Mouse (Mus musculus) macrophage (primary cell): ENCODE measurements around the gene AC161166.1. TPM values are rescaled to one million over a fixed set of nuclear protein-coding genes. Genes with fewer than 3 reads are reported as not detected.
A peak's percentile ranks its signal among the peaks of the same experiment; 100 is the strongest.
"Not testable (repeated sequence)": the region's sequence is repeated elsewhere in the genome, so short reads cannot be mapped to it uniquely, and the experiment has no call there.

Experiments
- H3K27ac ChIP-seq: fragments of 350-480 bp; formaldehyde crosslinking; 2 replicates; pipeline ENCODE4 v1.9.0; 2021
- H3K36me3 ChIP-seq: fragments of 350-480 bp; formaldehyde crosslinking; 2 replicates; pipeline ENCODE4 v1.9.0; 2021; ENCODE audit errors: inconsistent target
- H3K4me3 ChIP-seq: fragments of 350-480 bp; formaldehyde crosslinking; 2 replicates; pipeline ENCODE4 v1.9.0; 2021; ENCODE audit errors: inconsistent target
- H3K79me2 ChIP-seq: fragments of 350-480 bp; formaldehyde crosslinking; 2 replicates; pipeline ENCODE4 v1.9.0; 2021; ENCODE audit errors: inconsistent target
- WGBS: methylation state at CpG from one replicate; pipeline ENCODE4 v1.1.7; 2026; ENCODE audit warnings: inconsistent platforms; ENCODE audit not compliant: missing documents; 5-methylcytosine and 5-hydroxymethylcytosine counted together
- polyA plus RNA-seq: library from polyadenylated mRNA; stranded (reverse); fragments of 250-400 nt; gene quantifications from 3 replicates; pipeline ENCODE4 v1.2.4, GENCODE M21; 2018; ENCODE audit warnings: inconsistent platforms

Gene AC161166.1
- polyA plus RNA-seq, 1 experiment from 2014 or later = not detected

DNA sequence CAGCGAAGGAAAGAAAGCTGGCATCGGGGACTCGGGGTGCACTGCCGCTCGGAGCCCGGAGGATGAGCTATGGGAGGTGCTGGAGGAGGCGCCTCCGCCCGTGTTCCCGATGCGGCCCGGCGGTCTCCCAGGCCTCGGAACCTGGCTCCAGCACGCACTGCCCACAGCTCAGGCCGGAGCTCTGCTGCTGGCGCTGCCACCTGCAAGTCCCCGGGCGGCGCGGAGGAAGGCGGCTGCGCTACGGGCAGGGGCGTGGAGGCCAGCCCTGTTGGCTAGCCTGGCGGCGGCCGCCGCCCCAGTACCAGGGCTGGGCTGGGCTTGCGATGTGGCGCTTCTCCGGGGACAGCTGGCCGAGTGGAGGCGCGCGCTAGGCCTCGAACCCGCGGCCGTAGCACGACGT is 21.6 kb upstream of the AC161166.1 start:
- no peaks in the 10 kb centered on the region; the same call in 1 of the 2 replicates for H3K79me2 ChIP-seq
- no peak overlapping the region for H3K27ac ChIP-seq
- WGBS = 93% methylated on average over 30 of the region's 42 CpGs
- H3K4me3 ChIP-seq = no peak overlapping the region
- peaks cover 15% of the 10 kb centered on the region; the same call in 1 of the 2 replicates for H3K36me3 ChIP-seq

DNA sequence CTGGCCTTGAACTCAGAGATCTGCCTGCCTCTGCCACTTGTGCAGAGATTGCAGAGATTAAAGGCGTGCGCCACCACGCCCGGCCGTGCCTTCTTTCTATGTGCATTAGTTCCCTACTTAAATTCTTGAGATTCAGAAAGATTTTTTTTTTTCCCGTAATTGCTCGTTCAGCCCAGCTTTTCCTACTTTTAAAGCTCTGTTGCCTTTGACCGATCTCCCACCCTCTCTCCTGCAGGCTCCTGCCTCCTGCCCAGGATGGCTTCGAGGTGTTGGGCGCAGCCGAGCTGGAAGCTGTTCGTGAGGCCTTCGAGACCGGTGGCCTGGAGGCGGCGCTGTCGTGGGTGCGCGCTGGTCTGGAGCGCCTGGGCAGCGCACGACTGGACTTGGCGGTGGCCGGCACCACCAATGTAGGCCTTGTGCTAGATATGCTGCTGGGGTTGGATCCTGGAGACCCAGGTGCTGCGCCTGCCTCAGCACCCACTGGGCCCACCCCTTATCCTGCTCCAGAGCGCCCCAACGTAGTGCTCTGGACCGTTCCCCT is 20.8 kb upstream of the AC161166.1 start:
- H3K4me3 ChIP-seq = no peak overlapping the region
- H3K79me2 ChIP-seq = no peaks in the 10 kb centered on the region; the same call in 1 of the 2 replicates
- peaks cover 15% of the 10 kb centered on the region; the same call in 1 of the 2 replicates for H3K36me3 ChIP-seq
- 94% methylated on average over 27 of the region's 28 CpGs for WGBS
- H3K27ac ChIP-seq = no peak overlapping the region

DNA sequence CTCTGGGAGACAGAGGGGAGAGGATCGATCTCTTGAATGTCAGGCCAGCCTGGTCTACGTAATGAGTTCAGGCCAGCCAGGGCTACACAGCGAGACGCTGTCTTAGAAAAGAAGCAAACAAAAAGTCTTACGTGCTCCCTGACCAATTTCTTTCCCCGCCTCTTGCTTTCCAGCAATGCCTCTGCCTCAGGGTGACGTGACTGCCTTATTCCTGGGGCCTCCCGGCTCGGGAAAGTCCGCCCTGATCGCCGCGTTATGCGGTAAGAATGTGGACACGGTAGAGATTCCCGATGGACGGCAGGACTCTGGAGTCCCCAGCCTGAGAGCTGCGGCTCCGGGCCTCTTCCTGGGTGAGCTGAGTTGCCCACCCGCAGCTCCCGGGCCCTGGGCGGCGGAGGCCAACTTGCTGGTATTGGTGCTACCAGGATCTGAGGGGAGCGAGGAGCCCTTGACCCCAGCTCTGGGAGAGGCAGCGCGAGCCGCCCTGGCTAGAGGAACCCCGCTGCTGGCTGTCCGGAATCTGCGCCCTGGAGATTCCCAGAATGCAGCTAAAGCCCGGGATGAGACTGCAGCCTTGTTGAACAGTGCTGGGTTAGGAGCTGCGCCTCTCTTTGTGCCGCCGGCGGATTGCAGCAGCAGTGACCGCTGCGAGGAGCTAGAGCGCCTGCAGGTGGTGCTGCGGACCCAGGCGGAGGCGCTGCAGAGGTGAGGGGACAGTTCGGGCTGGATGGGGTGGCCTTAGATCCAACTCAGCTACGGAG is 19.1 kb upstream of the AC161166.1 start:
- Histone ChIP-seq H3K4me3 (peak overlapping the region; percentile 59), H3K36me3 (peaks cover 15% of the 10 kb centered on the region; the same call in 1 of the 2 replicates), H3K27ac (peak overlapping the region; percentile 78), H3K79me2 (no peaks in the 10 kb centered on the region; the same call in 1 of the 2 replicates)
- WGBS = 3% methylated on average over 43 of the region's 43 CpGs

DNA sequence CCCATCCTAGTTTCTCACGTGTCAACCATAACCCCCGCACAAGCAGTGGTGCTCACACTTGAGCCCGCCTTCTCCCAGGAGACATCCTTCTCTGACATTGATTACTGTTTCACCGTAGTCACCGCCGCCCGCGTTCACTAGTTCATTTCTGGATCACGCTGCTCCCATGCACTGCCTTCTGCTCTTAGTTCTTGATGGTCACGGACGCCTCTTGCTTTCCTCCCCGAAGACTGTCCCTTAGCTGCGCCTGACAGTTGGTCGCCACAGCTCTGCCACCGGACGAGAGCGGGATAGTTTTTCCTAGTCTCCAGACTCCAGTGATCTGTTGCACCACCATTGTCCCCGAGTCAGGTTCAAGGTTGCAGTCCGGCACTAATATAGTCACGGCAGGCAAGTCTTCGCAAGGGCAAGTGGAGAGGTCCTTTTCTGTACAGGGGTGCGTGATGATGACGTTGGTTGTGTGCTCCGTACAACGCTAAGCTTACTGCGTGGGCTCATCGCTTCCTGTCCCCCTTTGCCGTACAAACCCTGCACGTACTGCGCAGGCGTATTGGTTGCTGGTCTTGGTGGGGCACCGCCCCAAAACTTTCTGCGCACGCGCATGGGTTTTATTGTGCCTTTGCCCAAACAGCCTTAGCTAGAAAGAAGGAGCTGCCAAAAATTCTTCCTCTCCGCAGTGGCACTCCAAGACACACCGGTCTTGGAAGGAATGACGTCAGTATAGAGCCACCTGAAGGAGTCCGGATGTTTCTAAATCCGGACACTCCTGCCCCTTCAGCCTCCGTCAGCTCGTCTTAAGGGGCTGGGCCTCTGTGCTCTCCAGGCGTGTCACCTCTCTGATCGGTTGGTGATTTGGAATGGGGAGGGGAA is 18.0 kb upstream of the AC161166.1 start, which contains the start of gene Irgq:
Irgq (plus strand) TSS at position 628 of the 870 bp plus-strand sequence.
- Histone ChIP-seq H3K4me3 (peak within 1 kb of the TSS; percentile 59), H3K27ac (peak within 1 kb of the TSS; percentile 78), H3K79me2 (no peaks in the 10 kb centered on the region; the same call in 1 of the 2 replicates), H3K36me3 (peaks cover 10% of the 10 kb centered on the region; the same call in 1 of the 2 replicates)
- 1% methylated on average over 44 of the region's 44 CpGs for WGBS

DNA sequence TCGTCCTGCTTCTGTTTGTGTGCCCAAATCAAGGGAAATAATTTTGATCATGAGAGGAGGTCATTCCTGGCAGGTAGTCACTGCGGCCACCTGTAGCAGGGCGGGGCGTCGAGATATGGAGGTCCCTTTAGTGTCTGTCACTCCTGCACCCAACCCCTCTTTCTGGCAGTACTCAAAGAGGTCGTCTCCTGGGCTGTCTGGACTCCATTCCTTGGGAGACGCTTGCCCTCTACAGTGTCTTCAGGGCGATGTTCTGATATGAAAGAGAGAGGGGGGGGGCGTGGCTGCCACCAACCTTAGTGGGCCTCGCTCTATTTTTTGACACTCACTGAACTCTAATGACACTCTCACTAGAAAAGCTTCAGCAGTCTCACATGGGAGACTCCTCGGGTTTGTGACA is 17.3 kb upstream of the AC161166.1 start:
- Histone ChIP-seq H3K36me3 (0 out of 2 replicates have a peak, but pooled peaks cover 3% of the 10 kb centered on the region), H3K79me2 (no peaks in the 10 kb centered on the region; the same call in 1 of the 2 replicates), H3K4me3 (peak overlapping the region; percentile 59), H3K27ac (peak overlapping the region; percentile 78)
- 61% methylated on average over 11 of the region's 11 CpGs for WGBS

DNA sequence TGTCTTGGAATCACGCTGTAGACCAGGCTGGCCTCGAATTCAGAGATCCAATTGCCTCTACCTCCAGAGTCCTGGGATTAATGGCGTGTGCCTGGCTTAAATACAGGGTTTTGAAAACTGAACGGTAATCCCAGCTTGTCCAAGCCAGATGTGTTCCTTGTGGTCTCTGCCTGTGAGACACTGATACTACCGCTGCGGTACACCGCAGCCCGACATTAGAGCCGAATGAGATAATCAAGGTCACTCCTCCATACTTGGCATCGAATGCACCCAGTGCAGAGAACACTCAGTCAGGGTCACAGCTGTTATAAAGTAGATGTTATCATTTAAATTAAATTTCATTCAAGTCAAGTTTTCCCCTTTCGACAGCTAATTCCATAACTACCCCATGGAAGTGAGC is 16.6 kb upstream of the AC161166.1 start:
- no peak overlapping the region for H3K4me3 ChIP-seq
- H3K79me2 ChIP-seq = no peaks in the 10 kb centered on the region; the same call in 1 of the 2 replicates
- WGBS = 94% methylated on average over 11 of the region's 11 CpGs
- no peak overlapping the region for H3K27ac ChIP-seq
- no peaks in the 10 kb centered on the region for H3K36me3 ChIP-seq

DNA sequence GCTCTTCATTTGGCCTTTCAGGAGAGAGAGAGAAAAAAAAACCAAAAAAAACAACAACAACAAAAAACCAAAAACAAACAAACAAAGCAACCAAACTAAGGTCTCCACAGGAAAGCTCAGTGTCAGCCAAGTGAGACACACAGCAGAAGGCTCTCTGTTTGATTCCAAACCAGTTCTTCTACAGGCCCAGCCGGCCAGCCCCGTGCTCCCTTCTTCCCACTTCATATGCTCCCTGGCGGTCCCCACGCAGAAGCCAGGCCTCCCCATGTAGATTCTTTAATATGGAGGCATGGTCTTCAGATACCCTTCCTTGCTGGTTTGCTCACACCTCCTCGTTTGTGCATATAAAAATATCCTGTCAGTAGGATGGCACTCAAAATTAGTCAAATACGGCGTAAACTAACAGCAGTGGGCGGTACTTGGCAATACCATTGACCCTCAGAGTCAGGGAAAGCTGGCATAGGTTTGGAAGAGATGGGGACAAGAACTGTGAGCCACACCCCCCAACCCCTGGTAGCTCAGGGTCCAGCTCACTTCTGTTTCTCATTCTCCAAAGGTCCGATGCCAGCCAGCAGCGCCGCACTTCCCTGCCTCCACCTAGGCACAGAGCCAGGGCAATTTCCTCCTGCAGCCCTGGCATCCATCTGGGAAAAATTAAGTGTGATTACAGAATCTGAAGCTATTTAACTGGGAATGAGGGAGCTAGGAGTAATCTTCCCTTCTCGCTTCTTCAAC is 13.6 kb upstream of the AC161166.1 start:
- 92% methylated on average over 12 of the region's 12 CpGs for WGBS
- H3K27ac ChIP-seq = no peak overlapping the region
- H3K79me2 ChIP-seq = no peaks in the 10 kb centered on the region; the same call in 1 of the 2 replicates
- no peaks in the 10 kb centered on the region for H3K36me3 ChIP-seq
- no peak overlapping the region for H3K4me3 ChIP-seq

DNA sequence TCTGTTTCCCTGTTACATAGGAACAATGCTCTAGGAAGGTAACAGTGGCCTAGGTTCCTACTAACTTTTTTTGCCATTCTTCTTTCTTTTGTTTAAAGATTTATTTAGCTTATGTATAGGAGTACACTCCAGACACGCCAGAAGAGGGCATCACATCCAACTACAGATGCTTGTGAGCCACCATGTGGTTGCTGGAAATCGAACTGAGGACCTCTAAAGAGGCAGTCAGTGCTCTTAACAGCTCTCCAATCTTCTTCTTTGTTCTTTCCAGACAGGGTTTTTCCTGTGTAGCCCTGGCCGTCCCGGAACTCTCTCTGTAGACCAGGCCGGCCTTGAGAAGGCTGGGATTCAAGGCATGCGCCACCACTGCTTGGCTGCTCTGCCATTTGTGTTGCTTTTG is 12.7 kb upstream of the AC161166.1 start:
- Histone ChIP-seq H3K4me3 (no peak overlapping the region), H3K36me3 (no peaks in the 10 kb centered on the region), H3K27ac (no peak overlapping the region), H3K79me2 (no peaks in the 10 kb centered on the region)
- 78% methylated on average over 6 of the region's 6 CpGs for WGBS

DNA sequence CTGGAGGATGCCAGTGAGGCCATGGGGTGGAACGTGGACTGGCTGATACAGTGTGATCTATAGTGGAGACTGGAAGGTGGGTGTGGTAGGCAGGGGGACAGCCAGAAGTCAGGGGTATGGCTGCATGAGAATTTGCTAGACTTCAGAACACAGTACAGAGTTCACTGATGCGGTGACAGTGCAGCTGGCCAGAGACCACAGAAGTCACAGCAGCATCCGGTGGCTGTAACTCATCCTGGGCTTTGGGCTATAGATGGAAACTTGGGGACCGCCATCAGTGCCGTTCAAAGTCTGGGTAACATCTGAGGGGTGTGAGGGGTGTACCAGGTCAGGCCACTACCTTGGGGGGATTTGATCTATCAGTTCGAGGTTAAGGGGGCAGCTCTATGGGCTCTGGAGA is 11.5 kb upstream of the AC161166.1 start:
- no peak overlapping the region for H3K4me3 ChIP-seq
- H3K79me2 ChIP-seq = no peaks in the 10 kb centered on the region
- 77% methylated on average over 6 of the region's 6 CpGs for WGBS
- H3K27ac ChIP-seq = no peak overlapping the region
- no peaks in the 10 kb centered on the region for H3K36me3 ChIP-seq

DNA sequence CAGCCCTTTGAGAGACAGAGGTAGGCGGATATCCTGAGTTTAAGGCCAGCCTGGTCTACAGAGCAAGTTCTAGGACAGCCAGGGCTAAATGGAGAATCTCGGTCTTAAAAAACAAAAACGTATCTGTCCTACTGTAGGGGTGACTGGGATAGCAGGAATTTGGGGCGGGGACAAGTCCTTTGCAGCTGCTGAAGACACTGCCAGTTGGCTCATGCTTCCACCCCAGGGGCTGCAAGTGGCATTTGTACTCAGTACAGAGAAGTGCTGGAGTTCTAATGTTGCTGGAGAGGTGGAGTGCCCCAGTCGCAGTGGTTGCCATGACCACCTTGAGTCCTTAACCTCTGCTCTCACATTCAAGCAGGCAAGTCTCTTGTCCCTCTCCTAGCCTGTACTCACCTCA is 10.6 kb upstream of the AC161166.1 start:
- H3K4me3 ChIP-seq = no peak overlapping the region

DNA sequence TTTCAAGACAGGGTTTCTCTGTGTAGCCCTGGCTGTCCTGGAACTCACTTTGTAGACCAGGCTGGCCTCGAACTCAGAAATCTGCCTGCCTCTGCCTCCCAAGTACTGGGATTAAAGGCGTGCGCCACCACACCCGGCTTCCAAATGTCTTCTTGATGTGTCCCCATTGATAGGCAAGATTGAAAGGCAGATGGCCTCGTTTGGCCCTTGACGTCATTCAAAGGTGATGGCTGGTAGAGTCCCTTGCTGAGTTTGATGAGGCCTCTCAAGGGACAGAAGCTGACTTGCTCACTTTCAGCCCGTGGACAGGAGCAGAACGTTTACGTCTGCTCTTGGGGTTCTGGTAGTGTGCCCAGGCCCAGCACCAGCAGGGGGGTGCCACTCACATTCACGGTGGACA is 7.8 kb upstream of the AC161166.1 start:
- WGBS = 85% methylated on average over 7 of the region's 10 CpGs
- not testable (repeated sequence) for H3K4me3 ChIP-seq, H3K27ac ChIP-seq, H3K79me2 ChIP-seq, H3K36me3 ChIP-seq

More for the DNA sequence above, 10.6 kb upstream of the AC161166.1 start:
- no peaks in the 10 kb centered on the region for H3K79me2 ChIP-seq
- no peak overlapping the region for H3K27ac ChIP-seq
- no peaks in the 10 kb centered on the region for H3K36me3 ChIP-seq
- WGBS = 78% methylated on average over 5 of the region's 5 CpGs

DNA sequence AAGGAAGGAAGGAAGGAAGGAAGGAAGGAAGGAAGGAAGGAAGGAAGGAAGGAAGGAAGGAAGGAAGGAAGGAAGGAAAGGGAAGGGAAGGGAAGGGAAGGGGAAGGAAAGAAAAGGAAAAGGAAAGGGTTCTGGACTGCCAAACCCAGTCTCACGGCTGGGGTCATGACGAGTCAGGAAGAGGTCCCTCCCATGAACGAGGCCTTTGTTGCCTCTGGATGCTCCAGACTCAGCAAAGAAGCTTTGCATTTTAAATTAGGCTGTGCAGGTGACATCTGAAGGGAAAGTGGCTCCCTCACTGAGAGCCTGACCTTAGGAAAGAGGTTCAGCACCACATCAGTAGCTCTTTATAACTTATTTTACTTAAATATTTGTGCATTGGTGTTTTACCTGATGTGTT is 6.9 kb upstream of the AC161166.1 start:
- Histone ChIP-seq H3K36me3 (no peaks in the 10 kb centered on the region), H3K27ac (no peak overlapping the region), H3K4me3 (no peak overlapping the region), H3K79me2 (no peaks in the 10 kb centered on the region)
- 79% methylated on average over 3 of the region's 3 CpGs for WGBS

DNA sequence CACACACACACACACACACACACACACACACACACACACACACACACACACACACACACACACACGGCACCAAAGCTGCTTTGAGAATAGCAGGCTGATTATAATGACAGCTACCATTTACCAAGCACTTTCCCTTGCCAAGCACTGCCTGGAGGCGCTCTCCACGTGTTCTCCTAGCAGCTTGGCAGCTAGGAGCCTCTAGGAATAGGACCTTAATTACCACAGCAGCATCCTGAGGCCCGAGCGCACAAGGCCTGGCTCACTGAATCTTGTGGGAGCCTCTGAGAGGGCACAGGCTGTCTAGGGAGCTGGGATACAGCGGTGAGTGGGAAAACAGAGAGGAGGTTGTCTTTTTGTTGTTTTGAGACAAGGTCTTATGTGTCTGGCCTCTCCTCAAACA is 5.4 kb upstream of the AC161166.1 start:
- H3K27ac ChIP-seq = no peak overlapping the region
- 83% methylated on average over 6 of the region's 6 CpGs for WGBS
- H3K36me3 ChIP-seq = no peaks in the 10 kb centered on the region
- no peaks in the 10 kb centered on the region for H3K79me2 ChIP-seq
- no peak overlapping the region for H3K4me3 ChIP-seq

DNA sequence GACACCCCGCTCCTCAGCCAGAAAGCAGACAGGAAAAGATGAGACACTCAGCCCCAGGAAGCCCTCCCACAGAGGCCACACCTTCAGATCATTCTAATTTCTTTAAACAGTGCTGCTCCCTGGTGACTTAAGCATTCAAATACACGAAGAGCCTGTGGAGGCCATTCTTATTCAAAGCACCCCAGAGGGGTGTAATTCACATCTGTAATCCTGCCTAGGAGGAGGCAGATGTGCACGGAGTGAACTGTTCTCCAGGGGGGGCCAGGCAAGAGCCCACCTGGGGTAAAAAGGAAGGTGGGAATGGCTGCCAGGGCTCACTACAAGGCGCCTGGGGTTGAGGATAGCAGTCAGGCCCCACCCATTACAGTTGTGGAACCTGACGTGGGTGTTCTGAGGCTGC is 4.8 kb upstream of the AC161166.1 start:
- no peak overlapping the region for H3K27ac ChIP-seq
- 94% methylated on average over 4 of the region's 5 CpGs for whole genome bisulfite sequencing
- no peaks in the 10 kb centered on the region for H3K36me3 ChIP-seq
- H3K4me3 ChIP-seq = no peak overlapping the region
- H3K79me2 ChIP-seq = no peaks in the 10 kb centered on the region
